Mouse (Mus musculus) C2C12 (cell line): Measurements from ENCODE around the gene Gm20388.

Experiments used
- CTCF ChIP-seq: IDR thresholded peaks from one replicate; pipeline ENCODE4 v1.5.1; 2011; ENCODE audit not compliant: control insufficient read depth, insufficient read depth, insufficient read length
- USF1 ChIP-seq: IDR thresholded peaks from one replicate; pipeline ENCODE4 v1.6.1; 2011; ENCODE audit warnings: low read depth, mild to moderate bottlenecking, control low read depth, moderate library complexity

GRCm38 (mm10) chr8:124310509-124310908, 4399.9 kb downstream of the Gm20388 start:
- no peak for TF ChIP-seq CTCF
- TF ChIP-seq USF1 = no peak
